Mouse (Mus musculus): ENCODE data around the gene Psg19.

DNA sequence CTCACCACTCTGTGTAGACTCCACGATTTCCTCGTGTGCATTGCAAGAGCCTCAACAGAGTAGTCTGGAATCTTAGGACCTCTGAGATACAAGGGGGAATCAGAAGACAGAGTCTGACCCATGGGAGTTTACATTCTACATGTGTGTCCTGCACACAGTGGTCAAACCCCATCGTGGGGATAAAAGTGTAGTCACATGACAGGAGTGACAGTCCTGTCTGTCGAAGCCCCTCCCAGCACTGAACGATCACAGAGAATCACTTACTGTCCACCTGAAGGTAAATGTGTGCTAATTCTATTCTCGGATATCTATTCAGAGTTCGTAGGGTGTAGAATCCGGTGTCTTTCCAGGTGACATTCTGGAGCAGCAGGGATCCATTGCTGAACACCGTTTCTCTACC is 20.0 kb upstream of the Psg19 start:
- TF ChIP-seq POLR2A (IDR thresholded peaks at IDR 0.05; ENCODE audit: insufficient read depth, low read length) (no peak), CTCF (IDR thresholded peaks at IDR 0.05; ENCODE audit: low read depth, low read length) (no peak), EP300 (IDR thresholded peaks at IDR 0.05; ENCODE audit: insufficient read depth, low read depth, low read length) (no peak)
